Mouse (Mus musculus) urinary bladder, postnatal 36 days (tissue): Measurements from ENCODE around the gene Tfap2d.

ENCODE experiments used
- DNase-seq, 2 experiments: peaks; one replicate each; pipeline ENCODE4 v3.0.0; 2022; ENCODE audit warnings: low spot score in 2 of 2, mixed read lengths in 1 of 2

Tfap2d gene

DNA sequence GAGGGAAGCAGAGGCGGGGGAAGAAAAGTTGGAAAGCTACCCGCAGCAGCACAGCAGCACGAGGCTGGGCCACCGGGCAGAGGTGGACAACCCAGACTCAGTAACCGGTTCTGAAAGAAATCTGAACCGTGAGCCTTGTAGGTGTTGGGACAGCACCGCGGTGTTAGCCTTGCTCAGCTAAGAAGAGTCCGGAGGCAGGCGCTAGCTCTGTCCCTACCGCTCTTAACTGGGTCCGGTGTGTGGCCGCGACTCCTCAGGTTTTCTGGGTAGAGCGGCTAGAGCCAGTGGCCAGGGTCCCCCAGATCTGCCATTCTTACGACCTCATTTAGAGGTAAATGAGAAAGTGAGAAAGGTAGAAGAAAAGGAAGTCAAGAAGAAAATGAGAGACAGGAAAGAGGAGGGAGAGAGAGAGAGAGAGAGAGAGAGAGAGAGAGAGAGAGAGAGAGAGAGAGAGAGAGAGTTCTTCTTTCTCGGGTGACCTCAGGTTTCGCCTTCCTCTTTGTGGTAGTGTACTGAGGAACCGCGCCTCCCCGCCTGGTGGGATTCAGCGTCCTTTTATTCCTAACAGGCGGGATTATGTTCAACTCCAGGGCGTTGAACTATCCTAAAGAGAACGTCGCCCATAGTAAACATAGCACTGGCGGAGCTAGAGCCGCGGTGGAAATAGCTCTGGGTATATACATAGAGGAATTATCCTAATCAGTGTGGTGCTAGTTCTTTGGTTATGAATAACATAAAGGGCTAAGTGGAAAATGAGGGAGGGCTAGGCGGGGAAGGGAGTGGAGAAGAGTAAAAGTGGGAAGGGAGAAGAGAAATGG lies 107.6 kb downstream of the Tfap2d start:
- DNase-seq: no peak

GRCm38 (mm10) chr1:19211033-19211405 lies 108.2 kb downstream of the Tfap2d start:
- no peak for DNase-seq

DNA sequence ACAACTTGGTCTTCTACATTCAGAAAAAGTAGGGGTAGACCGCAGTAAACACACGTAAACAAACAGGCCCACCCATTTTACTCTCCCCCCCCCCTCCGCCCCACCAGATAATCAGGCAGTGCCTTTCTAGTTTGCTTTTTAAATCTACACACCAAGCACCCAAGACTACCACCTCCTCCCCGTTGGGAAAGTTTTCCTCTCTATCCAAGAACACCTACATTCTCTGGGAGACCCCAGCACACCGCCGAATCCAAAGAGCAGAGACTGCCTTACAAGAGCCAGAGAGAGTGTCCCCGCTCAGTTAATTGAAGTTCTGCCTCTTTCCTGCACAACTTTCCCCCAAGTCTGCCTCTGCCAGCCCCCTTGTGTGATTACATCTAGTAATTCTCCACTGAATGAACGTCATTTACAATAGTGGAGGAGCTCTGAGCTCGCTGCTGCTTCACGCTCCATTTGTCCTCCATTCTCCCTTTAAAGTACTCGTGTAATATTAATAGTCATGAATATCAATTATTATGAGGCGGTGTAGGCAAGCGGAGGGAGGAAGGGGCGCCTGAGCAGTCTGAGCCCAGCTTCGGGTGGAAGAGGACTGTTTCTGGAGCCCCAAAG lies 108.8 kb downstream of the Tfap2d start:
- DNase-seq: no peak

DNA sequence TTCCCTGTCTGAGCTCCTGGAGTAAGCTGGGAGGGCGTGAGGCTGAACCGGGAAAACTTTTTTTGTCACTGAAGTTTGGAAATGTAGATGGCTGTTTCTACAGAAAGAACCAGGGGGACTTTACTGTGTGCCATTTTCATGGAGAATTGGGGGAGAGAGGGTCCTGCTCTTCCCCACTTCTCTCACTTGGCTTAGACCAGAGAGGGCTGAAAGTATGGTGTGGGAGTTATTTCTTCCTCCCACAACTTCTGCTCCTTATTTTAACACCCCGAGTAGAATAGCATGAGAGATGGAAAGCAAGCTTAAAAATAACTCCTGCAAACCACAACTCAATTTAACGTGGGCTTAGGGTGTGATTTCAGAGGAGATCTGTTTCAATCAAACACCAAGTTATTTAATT lies 109.9 kb downstream of the Tfap2d start:
- no peak for DNase-seq

- no peak for DNase-seq
Measured at GRCm38 (mm10) chr1:19213171-19213570, 110.3 kb downstream of the Tfap2d start.

DNA sequence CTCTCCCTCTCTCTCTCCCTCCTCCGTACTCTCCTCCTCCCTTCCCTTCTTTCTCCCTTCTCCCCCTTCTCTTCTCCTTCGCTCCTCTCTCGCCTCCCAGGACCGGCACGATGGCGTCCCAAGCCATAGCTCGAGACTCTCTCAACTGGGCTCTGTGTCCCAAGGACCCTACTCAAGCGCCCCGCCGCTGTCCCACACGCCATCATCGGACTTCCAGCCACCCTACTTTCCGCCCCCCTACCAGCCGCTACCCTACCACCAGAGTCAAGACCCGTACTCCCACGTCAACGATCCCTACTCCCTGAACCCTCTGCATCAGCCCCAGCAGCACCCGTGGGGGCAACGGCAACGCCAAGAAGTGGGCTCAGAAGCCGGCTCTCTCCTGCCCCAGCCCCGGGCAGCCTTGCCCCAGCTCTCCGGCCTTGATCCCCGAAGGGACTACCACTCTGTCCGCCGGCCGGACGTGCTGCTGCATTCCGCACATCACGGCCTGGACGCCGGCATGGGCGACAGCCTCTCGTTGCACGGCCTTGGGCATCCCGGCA lies 111.1 kb downstream of the Tfap2d start:
- no peak for DNase-seq
